Mouse (Mus musculus): Measurements from ENCODE around the gene Ssu72. TPM values are rescaled to one million over a fixed set of nuclear protein-coding genes. Genes with fewer than 3 reads are reported as not detected.
A peak's percentile ranks its signal among the peaks of the same experiment; 100 is the strongest.
"Not testable (repeated sequence)": the region's sequence is repeated elsewhere in the genome, so short reads cannot be mapped to it uniquely, and the experiment has no call there.

The Ssu72 gene
- total RNA-seq, 1 experiment, result 129 TPM

- H3K9me3 ChIP-seq (ENCODE audit: control insufficient read depth, insufficient read depth, low read depth, low read length), result peaks cover 13% of the 10 kb centered on the region
- TF ChIP-seq ZNF384 (IDR thresholded peaks at IDR 0.05; ENCODE audit: low read depth, low read length) (peak; percentile 78), ZC3H11A (IDR thresholded peaks at IDR 0.05; ENCODE audit: borderline replicate concordance, low read depth, low read length) (no peak)
- in situ Hi-C loops (cut with MboI; ENCODE audit: low sequenced_read_pairs in 2 of 2, unreplicated experiment in 2 of 2), result no loop called here
Observed at GRCm38 (mm10) chr4:155672082-155672481, 32.5 kb upstream of the Ssu72 start.

GRCm38 (mm10) chr4:155675991-155676390, 28.6 kb upstream of the Ssu72 start:
- no peak for DNase-seq (ENCODE audit: low read depth, low spot score)
- H3K27ac ChIP-seq (ENCODE audit: insufficient read depth, low read depth, low read length, poor library complexity, severe bottlenecking), result no peak overlapping the region
- peaks cover 13% of the 10 kb centered on the region for H3K9me3 ChIP-seq (ENCODE audit: control insufficient read depth, insufficient read depth, low read depth, low read length)
- peaks cover 0 to 4% of the 10 kb centered on the region in 2 experiments; a peak in 2 of 4 replicates for H3K4me1 ChIP-seq (ENCODE audit: control insufficient read depth in 2 of 2, insufficient read depth in 2 of 2, low read length in 2 of 2, poor library complexity in 1 of 2)
- H3K36me3 ChIP-seq (ENCODE audit: control insufficient read depth, insufficient read depth, low read length, poor library complexity, severe bottlenecking), result no peaks in the 10 kb centered on the region
- in situ Hi-C loops (cut with MboI; ENCODE audit: low sequenced_read_pairs in 2 of 2, unreplicated experiment in 2 of 2), result no loop called here
- H3K4me3 ChIP-seq (ENCODE audit: insufficient read depth in 1 of 2, low read depth in 1 of 2, low read length in 2 of 2, poor library complexity in 1 of 2, severe bottlenecking in 1 of 2), result no peak overlapping the region
- TF ChIP-seq MAFK (IDR thresholded peaks at IDR 0.05; ENCODE audit: insufficient read depth, low read depth, low read length) (no peak), HCFC1 (IDR thresholded peaks at IDR 0.05; ENCODE audit: borderline replicate concordance, insufficient read depth, low read length) (no peak), CHD2 (IDR thresholded peaks at IDR 0.05; ENCODE audit: low read depth, low read length) (no peak), ZC3H11A (IDR thresholded peaks at IDR 0.05; ENCODE audit: borderline replicate concordance, low read depth, low read length) (no peak), ZNF384 (IDR thresholded peaks at IDR 0.05; ENCODE audit: low read depth, low read length) (no peak)
- no peak overlapping the region for H3K9ac ChIP-seq (ENCODE audit: insufficient read depth, low read depth, low read length, poor library complexity, severe bottlenecking)

More at GRCm38 (mm10) chr4:155672082-155672481, 32.5 kb upstream of the Ssu72 start:
- Histone ChIP-seq H3K4me1 (ENCODE audit: control insufficient read depth in 2 of 2, insufficient read depth in 2 of 2, low read length in 2 of 2, poor library complexity in 1 of 2) (peaks cover 7 to 9% of the 10 kb centered on the region in 2 experiments), H3K27ac (ENCODE audit: insufficient read depth, low read depth, low read length, poor library complexity, severe bottlenecking) (peak overlapping the region; percentile 26; the same call in 1 of the 2 replicates), H3K36me3 (ENCODE audit: control insufficient read depth, insufficient read depth, low read length, poor library complexity, severe bottlenecking) (no peaks in the 10 kb centered on the region), H3K9ac (ENCODE audit: insufficient read depth, low read depth, low read length, poor library complexity, severe bottlenecking) (no peak overlapping the region), H3K4me3 (ENCODE audit: insufficient read depth in 1 of 2, low read depth in 1 of 2, low read length in 2 of 2, poor library complexity in 1 of 2, severe bottlenecking in 1 of 2) (no peak overlapping the region)
- DNase-seq (ENCODE audit: low read depth, low spot score), result no peak

GRCm38 (mm10) chr4:155683670-155684277, 20.8 kb upstream of the Ssu72 start:
- in situ Hi-C loops (cut with MboI; ENCODE audit: low sequenced_read_pairs in 2 of 2, unreplicated experiment in 2 of 2); H3K36me3 ChIP-seq (ENCODE audit: control insufficient read depth, insufficient read depth, low read length, poor library complexity, severe bottlenecking); H3K27ac ChIP-seq (ENCODE audit: insufficient read depth, low read depth, low read length, poor library complexity, severe bottlenecking); H3K4me1 ChIP-seq (ENCODE audit: control insufficient read depth in 2 of 2, insufficient read depth in 2 of 2, low read length in 2 of 2, poor library complexity in 1 of 2); DNase-seq (ENCODE audit: low read depth, low spot score); H3K4me3 ChIP-seq (ENCODE audit: insufficient read depth in 1 of 2, low read depth in 1 of 2, low read length in 2 of 2, poor library complexity in 1 of 2, severe bottlenecking in 1 of 2); H3K9ac ChIP-seq (ENCODE audit: insufficient read depth, low read depth, low read length, poor library complexity, severe bottlenecking): not testable (repeated sequence)
- H3K9me3 ChIP-seq (ENCODE audit: control insufficient read depth, insufficient read depth, low read depth, low read length), result peaks cover 12% of the 10 kb centered on the region

- H3K27ac ChIP-seq (ENCODE audit: insufficient read depth, low read depth, low read length, poor library complexity, severe bottlenecking); H3K4me1 ChIP-seq (ENCODE audit: control insufficient read depth in 2 of 2, insufficient read depth in 2 of 2, low read length in 2 of 2, poor library complexity in 1 of 2); H3K4me3 ChIP-seq (ENCODE audit: insufficient read depth in 1 of 2, low read depth in 1 of 2, low read length in 2 of 2, poor library complexity in 1 of 2, severe bottlenecking in 1 of 2); H3K9ac ChIP-seq (ENCODE audit: insufficient read depth, low read depth, low read length, poor library complexity, severe bottlenecking); in situ Hi-C loops (cut with MboI; ENCODE audit: low sequenced_read_pairs in 2 of 2, unreplicated experiment in 2 of 2); DNase-seq (ENCODE audit: low read depth, low spot score); H3K36me3 ChIP-seq (ENCODE audit: control insufficient read depth, insufficient read depth, low read length, poor library complexity, severe bottlenecking): not testable (repeated sequence)
- peaks cover 12% of the 10 kb centered on the region for H3K9me3 ChIP-seq (ENCODE audit: control insufficient read depth, insufficient read depth, low read depth, low read length)
Observed at GRCm38 (mm10) chr4:155687764-155688163, 16.8 kb upstream of the Ssu72 start.

DNA sequence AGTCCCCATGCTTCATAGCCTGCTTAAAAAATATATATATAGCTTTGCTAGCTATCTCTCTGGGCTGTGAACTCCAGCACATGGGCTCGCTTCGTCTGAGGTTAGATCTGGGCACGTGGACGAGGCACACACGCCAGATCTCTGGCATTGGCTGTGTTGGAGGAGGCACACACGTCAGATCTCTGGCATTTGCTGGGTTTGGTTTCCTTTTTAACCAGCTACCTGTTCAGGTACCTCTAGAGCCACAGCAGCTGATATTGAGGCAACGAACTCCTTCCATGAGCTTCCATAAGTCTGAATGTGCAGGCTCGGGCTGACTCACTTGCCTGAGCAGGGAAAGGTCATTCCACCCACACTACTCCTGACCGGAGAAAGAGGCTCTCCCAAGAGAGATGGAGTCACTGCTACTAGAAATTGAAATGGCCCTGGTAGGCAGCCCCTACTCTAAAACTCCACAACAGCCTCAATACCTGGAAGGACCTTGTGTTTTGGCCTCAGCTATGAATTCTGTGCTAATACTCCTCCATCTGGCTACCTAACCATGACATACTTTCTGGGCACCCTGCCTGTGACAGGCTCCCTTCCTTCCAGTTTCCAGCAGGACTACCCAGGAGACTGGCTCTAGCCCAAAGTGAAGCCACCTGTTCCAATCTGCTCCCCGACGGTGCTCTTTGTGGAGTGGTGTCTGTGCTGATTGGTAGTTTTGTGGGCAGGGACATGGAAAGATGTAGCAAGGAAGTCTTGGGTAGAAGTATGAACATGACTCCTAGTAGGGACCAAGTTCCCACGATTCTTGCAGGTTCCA, 13.8 kb upstream of the Ssu72 start:
- Histone ChIP-seq H3K36me3 (ENCODE audit: control insufficient read depth, insufficient read depth, low read length, poor library complexity, severe bottlenecking) (peaks cover 3% of the 10 kb centered on the region; the same call in 1 of the 2 replicates), H3K9ac (ENCODE audit: insufficient read depth, low read depth, low read length, poor library complexity, severe bottlenecking) (no peak overlapping the region), H3K4me1 (ENCODE audit: control insufficient read depth in 2 of 2, insufficient read depth in 2 of 2, low read length in 2 of 2, poor library complexity in 1 of 2) (peaks cover 0 to 8% of the 10 kb centered on the region in 2 experiments; a peak in 1 of 4 replicates), H3K9me3 (ENCODE audit: control insufficient read depth, insufficient read depth, low read depth, low read length) (0 out of 2 replicates have a peak, but pooled peaks cover 2% of the 10 kb centered on the region), H3K4me3 (ENCODE audit: insufficient read depth in 1 of 2, low read depth in 1 of 2, low read length in 2 of 2, poor library complexity in 1 of 2, severe bottlenecking in 1 of 2) (no peak overlapping the region), H3K27ac (ENCODE audit: insufficient read depth, low read depth, low read length, poor library complexity, severe bottlenecking) (no peak overlapping the region)
- TF ChIP-seq ZC3H11A (IDR thresholded peaks at IDR 0.05; ENCODE audit: borderline replicate concordance, low read depth, low read length), result no peak
- TF ChIP-seq ZNF384 (IDR thresholded peaks at IDR 0.05; ENCODE audit: low read depth, low read length), result no peak
- no peak for TF ChIP-seq CHD2 (IDR thresholded peaks at IDR 0.05; ENCODE audit: low read depth, low read length)
- no peak for TF ChIP-seq HCFC1 (IDR thresholded peaks at IDR 0.05; ENCODE audit: borderline replicate concordance, insufficient read depth, low read length)
- TF ChIP-seq MAFK (IDR thresholded peaks at IDR 0.05; ENCODE audit: insufficient read depth, low read depth, low read length), result no peak
- in situ Hi-C loops (cut with MboI; ENCODE audit: low sequenced_read_pairs in 2 of 2, unreplicated experiment in 2 of 2), result no loop called here
- no peak for DNase-seq (ENCODE audit: low read depth, low spot score)

Data from ES-E14 (cell line).